Mouse (Mus musculus) liver, postnatal 0 days (tissue): ENCODE measurements around the gene Fbxl8. TPM values are rescaled to one million over a fixed set of nuclear protein-coding genes. Genes with fewer than 3 reads are reported as not detected.
"Not testable (repeated sequence)": the region's sequence is repeated elsewhere in the genome, so short reads cannot be mapped to it uniquely, and the experiment has no call there.

ENCODE experiments used
- ATAC-seq: fragments of 200-750 bp; cut with Nextera tagmentation; 2 replicates; pipeline ENCODE4 v1.8.0; 2017; ENCODE audit warnings: mild to moderate bottlenecking, moderate library complexity
- DNase-seq: peaks from one replicate; pipeline ENCODE4 v3.0.0-alpha.2; 2016
- H3K27ac ChIP-seq: fragments of 300-500 bp; sonication (generic); 2 replicates; pipeline ENCODE4 v1.5.1; 2014; ENCODE audit warnings: antibody characterized with exemption, moderate library complexity, mild to moderate bottlenecking, low read depth
- H3K27me3 ChIP-seq: fragments of 300-500 bp; sonication (generic); 2 replicates; pipeline ENCODE4 v1.6.1; 2014; ENCODE audit warnings: low read length, control low read depth, mixed read lengths; ENCODE audit not compliant: insufficient read depth
- H3K36me3 ChIP-seq: fragments of 300-500 bp; sonication (generic); replicated peaks from 2 replicates; pipeline ENCODE4 v1.6.1; 2014; ENCODE audit warnings: mild to moderate bottlenecking, control low read depth, low read length, moderate library complexity, mixed read lengths; ENCODE audit not compliant: insufficient read depth
- H3K4me1 ChIP-seq: fragments of 300-500 bp; sonication (generic); 2 replicates; pipeline ENCODE4 v1.6.1; 2014; ENCODE audit warnings: antibody characterized with exemption, mild to moderate bottlenecking, control low read depth; ENCODE audit not compliant: insufficient read depth
- H3K4me2 ChIP-seq: fragments of 300-500 bp; sonication (generic); 2 replicates; pipeline ENCODE4 v1.6.1; 2014; ENCODE audit warnings: low read depth, mild to moderate bottlenecking, low read length, moderate library complexity, mixed read lengths
- H3K4me3 ChIP-seq: fragments of 300-500 bp; sonication (generic); 2 replicates; pipeline ENCODE4 v1.5.1; 2014; ENCODE audit warnings: low read depth, low read length
- H3K9ac ChIP-seq: fragments of 300-500 bp; sonication (generic); replicated peaks from 2 replicates; pipeline ENCODE4 v1.6.1; 2014; ENCODE audit warnings: mild to moderate bottlenecking, moderate library complexity
- H3K9me3 ChIP-seq: fragments of 300-500 bp; sonication (generic); 2 replicates; pipeline ENCODE4 v1.6.1; 2016; ENCODE audit warnings: mild to moderate bottlenecking, control low read depth, low read length, mixed read lengths
- CTCF ChIP-seq: sonication (generic); IDR thresholded peaks from 2 replicates; pipeline ENCODE4 v1.5.1; 2016; ENCODE audit warnings: antibody characterized with exemption, low read depth
- EP300 ChIP-seq: IDR thresholded peaks from 2 replicates; pipeline ENCODE4 v1.6.1; 2016; ENCODE audit warnings: antibody characterized with exemption, low read depth, mild to moderate bottlenecking
- WGBS: fragments of 180-500 bp; shearing (Covaris S2); extraction: QIAGEN DNeasy Blood & Tissue Kit; methylation state at CpG from one replicate; pipeline ENCODE4 v1.1.7; 2014; ENCODE audit not compliant: insufficient replicate concordance; 5-methylcytosine and 5-hydroxymethylcytosine counted together
- polyA plus RNA-seq: library from polyadenylated mRNA; unstranded; fragments of >200 nt; fragmentation: Nextera tagmentation; extraction: Ambion mirVana; gene quantifications from 2 replicates; pipeline ENCODE4 v1.2.1, GENCODE M21; 2015

Gene Fbxl8
- polyA plus RNA-seq, 1 experiment from 2014 or later = 1.2 TPM

DNA sequence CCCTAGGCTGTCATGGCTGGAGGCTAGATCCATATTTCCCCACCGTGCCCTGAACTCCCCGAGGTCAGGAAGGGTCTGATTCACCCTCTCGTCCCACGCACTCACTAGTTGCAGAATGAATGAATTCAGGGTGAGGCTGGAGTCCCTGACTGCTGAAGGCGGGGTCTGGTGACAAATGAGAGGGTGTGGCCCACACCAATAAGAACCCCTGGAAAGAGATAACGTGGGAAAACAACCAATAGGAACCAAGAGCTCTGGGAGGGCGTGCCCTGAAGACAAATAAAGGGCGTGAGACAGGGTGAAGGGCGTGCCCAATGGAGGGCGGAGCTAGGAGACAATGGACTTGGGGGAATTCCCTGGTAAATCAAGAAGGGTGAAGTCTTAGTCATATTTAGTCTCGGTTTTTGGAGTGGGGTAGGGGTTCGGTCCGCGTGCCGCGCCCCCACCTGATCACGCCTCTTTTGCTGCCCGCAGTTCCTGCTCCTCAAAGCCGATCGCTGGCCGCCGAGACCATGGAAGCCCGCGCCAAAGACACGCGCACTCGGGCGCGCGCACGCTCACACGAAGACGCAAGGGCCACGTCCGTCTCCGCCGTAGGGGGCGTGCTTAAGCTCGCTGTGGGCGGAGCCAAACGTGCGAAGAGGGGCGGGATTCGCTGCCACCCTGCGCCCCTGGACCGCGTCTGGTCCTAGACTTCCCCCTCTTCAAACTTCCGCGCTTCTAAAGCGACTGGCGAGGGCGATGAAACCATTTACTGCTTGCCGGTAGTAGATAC is 24.7 kb downstream of the Fbxl8 start:
- Histone ChIP-seq H3K27me3 (peaks cover 14% of the 10 kb centered on the region), H3K4me2 (peak overlapping the region; percentile 78), H3K27ac (no peak overlapping the region), H3K9me3 (no peaks in the 10 kb centered on the region), H3K4me1 (peaks cover 20% of the 10 kb centered on the region), H3K4me3 (peak overlapping the region; percentile 50), H3K9ac (peak overlapping the region; percentile 49), H3K36me3 (no peaks in the 10 kb centered on the region)
- ATAC-seq = peak; percentile 90
- WGBS = 3% methylated on average over 53 of the region's 53 CpGs
- peak; percentile 91 for DNase-seq
- peak; percentile 48 for TF ChIP-seq CTCF
- no peak for TF ChIP-seq EP300

DNA sequence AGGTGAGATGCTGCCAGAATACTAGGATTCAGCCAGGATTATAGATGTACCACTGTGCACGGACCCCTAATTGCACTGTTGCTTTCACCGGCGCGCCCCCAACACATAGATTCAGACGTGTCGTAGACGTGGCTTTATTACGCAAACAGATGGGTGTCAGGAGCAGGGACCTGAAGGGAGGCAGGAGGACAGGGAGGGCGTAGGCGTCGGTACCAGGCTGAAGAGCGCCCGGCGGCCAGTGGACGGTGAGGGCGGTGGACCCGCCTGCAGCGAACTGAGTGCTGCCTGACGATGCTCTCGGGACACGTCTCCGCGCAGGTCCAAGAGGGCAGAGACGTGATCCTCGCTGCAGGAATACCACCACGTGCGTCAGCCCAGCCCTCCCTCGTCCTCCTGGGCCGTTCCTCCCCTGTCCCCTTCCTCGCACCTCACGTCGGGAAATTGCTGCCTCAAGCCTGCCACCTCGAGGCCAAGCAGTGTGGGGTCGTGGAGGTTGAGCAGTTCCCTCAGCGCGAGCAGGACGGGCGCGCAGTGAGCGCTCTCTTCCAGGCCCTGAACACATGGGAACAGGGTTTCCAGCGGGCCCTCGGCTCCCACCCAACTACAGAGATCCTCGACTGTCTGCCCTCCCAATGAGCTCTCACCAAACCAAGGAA is 25.5 kb downstream of the Fbxl8 start, which contains the start of gene 4931428F04Rik:
4931428F04Rik (minus strand) TSS at position 60 of the 656 bp plus-strand sequence.
- peak; percentile 69 for TF ChIP-seq CTCF
- TF ChIP-seq EP300 = no peak
- DNase-seq = no peak
- peak within 1 kb of the TSS; percentile 78 for H3K4me2 ChIP-seq
- no peaks in the 10 kb centered on the region for H3K9me3 ChIP-seq
- H3K4me1 ChIP-seq = peaks cover 20% of the 10 kb centered on the region
- peak within 1 kb of the TSS; percentile 50 for H3K4me3 ChIP-seq
- no peak within 1 kb of the TSS for H3K27ac ChIP-seq
- H3K36me3 ChIP-seq = no peaks in the 10 kb centered on the region
- ATAC-seq = 0 out of 2 replicates have a peak, but pooled peaks have one; percentile 2
- H3K9ac ChIP-seq = peak within 1 kb of the TSS; percentile 49
- 10% methylated on average over 37 of the region's 43 CpGs for WGBS
- peaks cover 14% of the 10 kb centered on the region for H3K27me3 ChIP-seq

DNA sequence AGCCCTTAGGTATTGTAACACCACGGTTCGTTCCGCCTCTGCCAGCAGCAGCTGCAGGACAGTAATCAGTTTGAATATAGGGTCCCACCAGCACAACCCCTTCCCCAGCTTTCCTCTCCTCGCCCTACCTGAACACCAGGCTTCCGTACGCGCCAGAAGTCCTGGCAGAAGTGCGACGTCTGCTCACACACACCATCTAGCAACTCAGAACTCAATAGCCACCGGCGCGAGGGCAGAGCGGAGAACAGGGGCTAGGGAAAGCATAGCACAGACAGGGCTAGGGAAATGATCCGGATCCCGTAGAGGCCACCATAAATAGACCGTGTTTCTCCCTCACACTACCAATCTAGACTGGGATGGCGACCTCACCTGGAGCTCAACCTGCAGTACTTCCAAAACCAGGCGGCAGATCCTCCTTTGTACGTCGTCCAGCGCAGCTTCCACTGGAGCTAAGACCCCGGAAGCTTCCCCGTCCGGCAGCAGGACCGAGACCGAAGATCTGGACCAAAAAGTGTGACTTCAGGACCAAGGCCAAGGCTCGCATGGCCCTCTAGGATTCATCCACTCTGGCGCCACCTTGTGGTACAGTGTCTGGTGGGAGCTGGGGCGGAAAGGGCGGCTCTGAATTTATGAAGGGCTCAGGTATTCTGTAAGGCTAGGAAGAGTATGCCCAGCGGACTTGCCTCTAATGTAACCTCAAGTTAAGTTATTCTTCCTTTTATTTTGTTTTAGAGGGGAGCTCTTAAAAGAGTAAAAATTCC is 26.3 kb downstream of the Fbxl8 start:
- H3K4me1 ChIP-seq = peaks cover 22% of the 10 kb centered on the region
- no peak overlapping the region for H3K27ac ChIP-seq
- 18% methylated on average over 31 of the region's 31 CpGs for WGBS
- no peaks in the 10 kb centered on the region for H3K36me3 ChIP-seq
- no peak overlapping the region for H3K9ac ChIP-seq
- peak overlapping the region; percentile 78 for H3K4me2 ChIP-seq
- no peaks in the 10 kb centered on the region for H3K9me3 ChIP-seq
- ATAC-seq (peak; percentile 40; the same call in 1 of the 2 replicates), DNase-seq (peak; percentile 94)
- TF ChIP-seq EP300 (no peak), CTCF (peak; percentile 98)
- H3K27me3 ChIP-seq = peaks cover 14% of the 10 kb centered on the region
- no peak overlapping the region for H3K4me3 ChIP-seq

DNA sequence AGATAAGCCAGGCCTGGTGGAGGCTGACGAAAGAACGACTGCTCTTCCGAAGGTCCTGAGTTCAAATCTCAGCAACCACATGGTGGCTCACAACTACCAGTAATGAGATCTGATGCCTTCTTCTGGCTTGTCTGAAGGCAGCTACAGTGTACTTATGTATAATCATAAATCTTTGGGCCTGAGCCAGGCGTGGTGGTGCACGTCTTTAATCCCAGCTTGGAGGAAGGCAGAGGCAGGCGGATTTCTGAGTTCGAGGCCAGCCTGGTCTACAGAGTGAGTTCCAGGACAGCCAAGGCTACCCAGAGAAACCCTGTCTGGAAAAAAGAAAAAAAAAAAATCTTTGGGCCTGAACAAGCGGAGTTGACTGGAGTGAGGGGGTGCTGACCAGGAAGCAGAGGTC is 26.9 kb downstream of the Fbxl8 start:
- H3K27me3 ChIP-seq = peaks cover 14% of the 10 kb centered on the region
- H3K4me2 ChIP-seq, H3K36me3 ChIP-seq, ATAC-seq, H3K4me3 ChIP-seq, H3K9me3 ChIP-seq, H3K27ac ChIP-seq, H3K9ac ChIP-seq, DNase-seq: not testable (repeated sequence)
- whole genome bisulfite sequencing = 81% methylated on average over 8 of the region's 8 CpGs
- H3K4me1 ChIP-seq = peaks cover 28% of the 10 kb centered on the region

DNA sequence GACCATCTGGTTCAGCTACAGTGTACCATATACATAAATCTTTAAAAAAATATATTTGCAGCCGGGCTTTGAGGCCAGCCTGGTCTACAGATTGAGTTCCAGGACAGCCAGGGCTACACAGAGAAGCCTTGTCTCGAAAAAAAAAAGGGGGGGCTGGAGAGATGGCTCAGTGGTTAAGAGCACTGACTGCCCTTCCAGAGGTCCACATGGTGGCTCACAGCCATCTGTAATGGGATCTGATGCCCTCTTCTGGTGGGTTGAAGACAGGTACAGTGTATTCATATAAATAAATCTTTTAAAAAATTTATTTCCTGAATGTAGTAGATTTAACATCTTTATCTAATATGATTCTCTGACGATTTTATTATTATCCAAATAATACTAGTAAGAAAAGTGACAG is 27.4 kb downstream of the Fbxl8 start:
- not testable (repeated sequence) for H3K4me3 ChIP-seq, H3K9ac ChIP-seq, H3K27ac ChIP-seq, H3K4me2 ChIP-seq, ATAC-seq, H3K9me3 ChIP-seq, DNase-seq, H3K36me3 ChIP-seq
- H3K27me3 ChIP-seq = peaks cover 12% of the 10 kb centered on the region
- H3K4me1 ChIP-seq = peaks cover 33% of the 10 kb centered on the region
- 70% methylated on average over 3 of the region's 3 CpGs for WGBS
- peak; percentile 32 for TF ChIP-seq CTCF

DNA sequence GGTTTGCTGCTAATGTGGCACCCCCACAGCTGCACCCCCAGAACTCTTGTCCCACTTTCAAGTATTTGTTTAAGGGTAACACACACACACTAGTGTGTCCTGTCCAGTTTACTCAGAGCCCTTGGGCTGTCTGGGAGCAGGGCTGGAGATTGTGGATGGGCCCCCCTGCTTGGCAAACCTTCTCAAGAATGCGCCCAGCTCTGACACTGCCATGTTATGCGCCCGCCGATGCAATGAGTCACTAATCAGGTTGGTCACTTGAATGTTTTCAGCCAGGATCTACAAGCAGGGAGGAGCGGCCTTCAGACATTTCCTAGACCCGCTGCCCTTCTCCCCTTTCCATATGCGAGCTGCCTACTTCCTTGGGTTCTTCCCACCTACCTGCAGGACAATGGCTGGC is 28.0 kb downstream of the Fbxl8 start:
- ATAC-seq = no peak
- H3K36me3 ChIP-seq = no peaks in the 10 kb centered on the region
- H3K4me3 ChIP-seq = no peak overlapping the region
- TF ChIP-seq CTCF (no peak), EP300 (no peak)
- H3K9ac ChIP-seq = no peak overlapping the region
- 71% methylated on average over 7 of the region's 7 CpGs for WGBS
- no peaks in the 10 kb centered on the region for H3K9me3 ChIP-seq
- H3K4me1 ChIP-seq = peaks cover 36% of the 10 kb centered on the region
- no peak overlapping the region for H3K4me2 ChIP-seq
- no peak overlapping the region for H3K27ac ChIP-seq
- H3K27me3 ChIP-seq = peaks cover 11% of the 10 kb centered on the region
- no peak for DNase-seq
